Mouse (Mus musculus): ENCODE measurements around the gene Rbm14.

The Rbm14 gene

DNA sequence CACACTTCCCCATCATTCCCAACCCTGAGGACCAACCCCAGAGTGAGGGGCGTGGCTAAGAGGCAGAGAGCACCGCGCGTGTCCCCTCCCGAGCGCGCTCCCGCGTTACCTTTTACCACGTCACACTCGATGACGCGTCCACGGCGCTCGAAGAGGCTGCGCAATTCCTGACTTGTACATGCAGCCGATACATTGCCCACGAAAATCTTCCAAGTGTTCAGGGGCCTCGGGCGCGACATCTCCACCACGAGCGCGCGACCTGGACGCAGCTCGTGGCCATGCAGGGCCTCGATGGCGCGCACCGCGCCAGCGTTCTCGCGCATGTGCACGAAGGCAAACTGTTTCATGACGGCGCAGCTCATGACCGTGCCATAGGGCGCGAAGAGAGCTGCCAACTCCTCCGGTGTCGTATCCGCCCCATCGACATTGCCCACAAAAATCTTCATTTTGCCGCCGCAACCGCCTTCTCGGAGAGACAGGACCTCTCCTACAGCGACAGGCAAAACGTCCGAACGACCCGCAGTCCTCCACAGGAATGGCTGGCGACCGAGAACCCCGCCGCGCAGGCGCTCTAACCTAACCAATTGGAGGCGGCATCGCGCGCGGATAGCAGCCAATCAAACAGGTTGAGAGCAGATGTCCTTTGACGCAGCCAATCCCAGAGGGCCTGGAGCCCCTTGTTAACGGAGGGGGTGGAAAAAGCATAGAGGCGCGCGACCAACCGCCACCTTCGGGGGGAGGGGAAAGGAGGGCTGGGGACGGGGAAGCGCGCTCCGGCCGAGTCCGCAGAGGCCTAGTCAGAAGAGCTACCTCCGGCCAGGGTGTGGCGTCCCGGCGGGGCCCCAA lies at the start of gene Rbm14, which contains the start of gene Gm21992:
Rbm14 (minus strand) TSS at position 572 of the 846 bp plus-strand sequence.
Gm21992 (minus strand) TSS at position 550 of the 846 bp plus-strand sequence.
- DNase-seq: peak; percentile 96

GRCm38 (mm10) chr19:4859081-4859480 lies 47.6 kb upstream of the Rbm14 start:
- no peak for DNase-seq

DNA sequence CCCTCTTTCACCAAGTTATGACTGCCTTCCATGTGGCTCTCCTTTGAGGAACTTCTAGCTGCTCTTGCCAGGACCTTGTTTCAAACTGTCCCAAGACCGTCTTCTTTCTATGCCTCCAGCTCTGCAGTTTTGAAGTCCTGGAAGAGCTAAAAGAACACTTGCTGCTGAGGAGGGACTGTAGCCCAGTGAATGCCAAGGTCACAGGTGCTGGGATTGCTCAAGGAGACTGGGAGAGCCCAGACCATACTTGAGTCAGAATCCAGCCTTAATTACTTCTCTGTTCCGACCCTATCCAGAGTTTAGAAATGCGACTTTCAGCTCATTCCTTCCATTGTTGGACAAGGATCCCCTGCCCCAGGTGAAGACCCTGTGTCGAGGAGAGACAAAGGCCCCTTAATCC lies 44.5 kb upstream of the Rbm14 start:
- no peak for DNase-seq

- no peak for DNase-seq
These were observed 44.0 kb upstream of the Rbm14 start for GRCm38 (mm10) chr19:4855470-4855820.

DNA sequence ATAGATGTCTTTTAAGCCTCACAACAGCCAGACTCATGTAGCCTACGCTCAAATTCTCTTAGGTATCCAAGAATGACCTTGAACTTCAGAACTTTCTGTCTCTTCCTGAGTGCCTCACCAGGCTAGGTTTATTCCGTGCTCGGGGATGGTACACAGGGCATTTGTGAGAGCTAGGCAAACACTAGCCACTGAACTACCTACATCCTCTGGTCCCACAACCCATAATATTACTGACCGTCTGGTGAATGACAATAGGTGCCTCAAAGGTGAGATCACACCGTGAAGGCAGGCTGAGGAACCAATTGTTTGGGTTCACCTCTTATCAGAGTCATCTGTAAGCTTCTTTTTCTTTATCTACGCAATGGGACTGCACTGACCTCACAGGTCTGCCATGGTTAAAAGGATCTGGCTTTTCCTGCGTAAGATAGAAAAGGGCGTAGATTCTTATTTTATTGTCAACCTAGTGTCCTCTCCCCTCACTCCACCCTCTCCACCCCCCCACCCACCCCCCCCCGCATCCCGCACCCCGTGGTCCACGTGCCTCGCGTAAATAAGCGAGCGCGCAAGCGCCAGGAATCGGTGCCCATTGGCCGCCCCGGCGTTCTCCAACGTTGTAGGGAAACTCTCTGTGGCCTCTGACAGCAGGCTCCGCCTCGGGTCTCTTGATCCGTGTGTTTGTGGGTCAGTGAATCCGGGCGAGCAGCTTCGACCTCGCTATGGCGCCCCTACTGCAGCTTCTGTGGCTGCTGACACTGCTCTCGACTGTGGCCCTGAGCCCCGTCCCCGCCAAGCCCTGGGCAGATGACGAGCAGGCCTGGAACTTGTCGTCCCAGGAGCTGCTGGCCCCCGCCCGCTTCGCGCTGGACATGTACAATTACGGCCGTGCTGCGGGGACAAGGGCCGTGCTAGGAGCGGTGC lies 43.4 kb upstream of the Rbm14 start, which contains the start of gene Ctsf:
Ctsf (plus strand) TSS at position 579 of the 918 bp plus-strand sequence.
- no peak for DNase-seq

DNA sequence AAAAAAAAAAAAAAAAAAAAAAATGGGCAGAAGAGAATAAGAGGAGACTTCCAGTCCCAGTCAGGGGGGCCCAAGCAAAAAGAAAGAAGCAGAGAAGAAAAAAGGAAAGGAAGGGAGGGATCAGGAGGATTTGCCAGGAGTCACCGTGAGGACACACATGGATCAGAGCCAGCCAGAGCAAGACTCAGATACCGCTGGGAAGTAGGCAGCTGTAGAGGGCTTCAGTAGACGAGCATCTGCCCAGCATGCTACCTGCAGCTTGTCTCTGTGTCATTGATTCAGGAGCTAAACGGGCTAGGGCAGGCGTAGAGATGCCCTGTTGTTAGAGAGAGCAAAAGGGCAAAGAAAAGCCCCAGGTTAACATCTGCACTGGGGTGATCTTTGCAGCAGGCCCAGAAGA lies 38.8 kb upstream of the Rbm14 start:
- no peak for DNase-seq

GRCm38 (mm10) chr19:4849800-4850199 lies 38.4 kb upstream of the Rbm14 start:
- DNase-seq: no peak

DNA sequence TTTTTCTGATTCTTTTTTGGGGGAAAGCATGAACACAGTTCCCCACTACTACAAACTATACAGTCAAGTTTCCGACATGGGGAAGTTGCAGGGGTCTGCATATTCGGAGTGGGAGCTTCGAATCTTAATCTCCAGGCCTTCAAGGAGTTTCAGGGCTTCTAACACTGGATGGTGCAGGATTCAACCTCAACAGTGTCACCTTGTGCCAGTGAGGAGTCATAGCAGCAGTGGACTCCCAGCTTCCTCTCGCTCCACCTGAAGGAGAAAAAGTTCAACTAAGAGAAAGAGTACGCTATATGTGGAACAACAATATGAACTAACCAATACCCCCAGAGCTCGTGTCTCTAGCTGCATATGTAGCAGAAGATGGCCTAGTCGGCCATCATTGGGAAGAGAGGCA lies 36.1 kb upstream of the Rbm14 start:
- peak; percentile 34 for DNase-seq

GRCm38 (mm10) chr19:4845846-4846245 lies 34.4 kb upstream of the Rbm14 start:
- no peak for DNase-seq

GRCm38 (mm10) chr19:4842611-4843010 lies 31.2 kb upstream of the Rbm14 start:
- DNase-seq: no peak

DNA sequence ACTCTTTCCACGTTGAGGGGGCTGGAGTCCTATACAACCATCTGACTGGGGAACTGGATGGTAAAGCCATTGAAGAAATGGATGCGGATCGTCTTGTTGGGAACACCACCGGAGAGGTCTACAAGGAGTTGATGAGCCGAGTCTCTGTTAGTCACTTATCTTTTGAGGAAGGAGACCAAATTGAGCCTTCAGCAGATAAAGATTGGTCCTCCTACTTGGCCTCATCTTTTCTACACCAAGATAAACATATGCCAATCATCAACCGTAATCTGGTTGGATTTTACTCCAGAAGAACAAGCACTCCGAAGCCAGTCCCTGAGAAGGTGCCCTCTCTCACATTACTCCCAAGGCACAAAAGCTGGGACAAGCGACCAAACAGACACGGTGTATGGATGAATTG lies 29.4 kb upstream of the Rbm14 start:
- DNase-seq: no peak

DNA sequence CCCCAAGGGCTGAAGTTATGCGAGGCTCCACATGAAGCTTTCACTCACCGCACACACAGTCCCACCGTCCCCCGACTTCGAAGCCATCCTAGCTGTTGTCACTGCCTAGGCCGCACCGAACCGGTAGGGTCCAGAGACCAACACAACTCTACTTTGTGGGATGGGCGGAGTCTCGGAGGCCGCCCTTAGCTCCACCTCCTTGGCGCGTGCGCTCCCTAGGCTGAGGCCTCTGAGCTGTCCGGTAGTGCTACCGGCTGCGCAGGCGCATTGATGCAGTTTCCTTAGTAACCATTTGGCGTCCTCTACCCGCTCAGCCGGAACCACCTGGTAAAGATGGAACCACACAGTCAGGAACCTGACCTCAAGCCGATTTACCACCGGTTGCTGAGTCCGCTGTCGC lies 27.7 kb upstream of the Rbm14 start, which contains the start of the genes Ccs and Ccdc87:
Ccs (minus strand) TSS at position 184 of the 400 bp plus-strand sequence.
Ccdc87 (plus strand) TSS at position 218 of the 400 bp plus-strand sequence.
- peak; percentile 96 for DNase-seq

GRCm38 (mm10) chr19:4838526-4839140 lies 27.2 kb upstream of the Rbm14 start:
- no peak for DNase-seq

GRCm38 (mm10) chr19:4837049-4837448 lies 25.6 kb upstream of the Rbm14 start:
- no peak for DNase-seq

GRCm38 (mm10) chr19:4836096-4836495 lies 24.7 kb upstream of the Rbm14 start:
- DNase-seq: no peak

DNA sequence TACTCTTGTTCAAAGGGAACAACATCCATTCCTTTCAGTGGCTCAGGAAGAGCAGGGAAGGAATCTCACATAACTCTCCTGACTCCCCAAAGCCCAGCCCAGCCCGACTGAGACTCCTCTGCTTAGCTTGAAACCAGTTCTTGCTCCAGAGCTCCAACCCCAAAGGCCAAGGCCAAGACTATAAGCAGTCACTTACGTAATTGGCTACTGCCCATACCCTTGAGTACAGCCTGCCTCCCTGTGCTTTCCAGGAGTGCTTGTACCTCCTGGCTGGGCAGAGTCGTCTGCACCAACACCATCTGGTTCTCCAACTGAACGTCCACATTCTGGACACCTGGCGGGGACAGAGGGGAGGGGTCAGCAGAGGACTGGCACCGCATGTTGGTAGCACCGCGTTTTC lies 22.5 kb upstream of the Rbm14 start:
- no peak for DNase-seq

DNA sequence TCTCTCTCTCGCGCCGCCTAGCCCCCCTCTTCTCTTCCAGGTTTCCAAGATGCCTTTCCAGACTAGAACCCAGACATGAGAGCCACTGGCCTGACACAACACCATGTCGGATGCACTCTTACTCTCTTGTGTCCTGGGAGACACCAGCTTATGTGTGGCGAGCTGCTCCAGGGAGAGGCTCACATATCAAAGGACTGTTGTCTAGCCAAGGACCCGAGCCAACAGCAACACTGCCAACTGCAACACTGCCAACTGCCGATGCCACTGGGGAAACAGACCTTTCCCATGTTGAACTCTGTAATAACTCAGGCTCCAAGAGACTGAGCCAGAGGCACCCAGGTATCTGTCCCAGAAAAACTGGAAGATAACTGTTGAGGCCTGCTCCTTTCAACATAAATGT lies 17.7 kb upstream of the Rbm14 start:
- DNase-seq: no peak

DNA sequence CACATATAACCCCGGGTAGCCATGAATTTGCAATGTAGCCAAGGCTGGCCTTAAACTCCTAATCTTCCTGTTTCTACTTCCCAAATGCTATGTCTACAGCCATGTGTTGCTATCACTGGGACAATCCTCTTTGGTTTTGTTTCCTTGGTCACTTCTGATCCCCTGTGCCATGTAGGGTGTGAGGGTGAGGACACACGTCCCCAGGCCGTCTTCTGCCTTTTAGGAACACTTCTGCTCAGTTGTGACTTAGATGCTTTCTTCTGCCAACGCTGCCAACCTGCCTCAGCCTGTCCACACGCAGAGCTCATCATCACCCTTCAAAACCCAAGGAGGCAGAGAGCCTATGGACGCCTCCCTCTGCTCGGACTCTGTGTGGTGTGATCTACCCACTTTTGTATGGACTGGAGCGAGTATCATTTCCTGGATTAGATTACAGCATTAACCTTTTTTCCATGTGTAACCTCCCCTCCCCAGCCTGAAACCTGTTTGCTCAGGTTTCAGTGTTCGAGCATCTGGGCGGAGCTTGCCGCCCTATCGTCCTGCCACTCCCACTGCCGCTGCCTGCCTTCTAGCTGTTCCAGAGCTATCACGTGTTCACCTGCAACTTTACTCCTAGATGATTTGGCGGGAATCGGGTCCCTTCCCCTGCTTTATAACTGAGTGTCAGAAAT lies 17.1 kb upstream of the Rbm14 start:
- DNase-seq: no peak

- no peak for DNase-seq
These were observed 9.4 kb upstream of the Rbm14 start for GRCm38 (mm10) chr19:4820678-4821303.

DNA sequence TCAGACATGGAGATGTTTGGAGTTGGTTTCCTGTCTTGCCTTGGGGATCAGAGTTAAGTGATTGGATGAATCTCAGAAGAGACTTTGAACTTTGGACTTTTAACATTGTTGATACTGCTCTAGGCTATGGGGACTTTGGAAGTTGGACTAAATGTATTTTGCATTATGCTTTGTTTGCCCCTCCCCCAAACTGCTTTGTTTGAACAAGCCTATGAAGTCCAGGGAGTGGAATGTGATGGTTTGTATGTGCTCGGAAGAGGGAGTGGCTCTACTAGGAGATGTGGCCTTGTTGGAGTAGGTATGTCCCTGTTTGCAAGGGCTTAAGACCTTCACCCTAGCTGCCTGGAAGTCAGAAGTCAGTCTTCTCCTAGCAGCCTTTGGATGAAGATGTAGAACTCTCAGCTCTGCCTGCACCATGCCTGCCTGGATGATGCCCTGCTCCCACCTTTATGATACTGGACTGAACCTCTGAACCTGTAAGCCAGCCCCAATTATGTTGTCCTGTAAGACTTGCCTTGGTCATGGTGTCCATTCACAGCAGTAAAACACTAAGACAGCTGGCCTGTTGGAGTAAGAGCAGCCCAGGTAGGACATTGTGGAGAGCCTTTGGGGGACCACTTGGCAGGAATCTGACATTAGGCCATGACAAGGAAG lies 5.9 kb upstream of the Rbm14 start:
- no peak for DNase-seq

DNA sequence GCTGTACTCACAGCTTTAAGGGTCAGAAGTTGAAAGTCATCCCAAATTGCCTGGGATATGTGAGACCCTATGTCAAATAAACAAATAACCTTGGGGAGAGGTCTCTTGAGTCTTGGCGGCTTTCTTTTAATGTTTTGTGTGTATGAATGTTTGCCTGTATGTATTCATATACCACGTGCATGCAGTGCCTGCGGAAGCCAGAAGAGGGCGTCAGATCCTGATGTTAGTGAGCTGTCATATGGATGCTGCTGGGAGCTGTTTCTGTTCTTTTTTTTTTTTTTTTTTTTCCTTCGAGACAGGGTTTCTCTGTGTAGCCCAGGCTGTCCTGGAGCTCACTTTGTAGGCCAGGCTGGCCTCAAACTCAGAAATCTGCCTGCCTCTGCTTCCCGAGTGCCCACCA lies 1.6 kb upstream of the Rbm14 start:
- peak; percentile 68 for DNase-seq

Data from thymus, postnatal 4 days (tissue).